Mouse (Mus musculus) left cerebral cortex, adult 2 months (tissue): Measurements from ENCODE around the gene Cldn22. TPM values are rescaled to one million over a fixed set of nuclear protein-coding genes. Genes with fewer than 3 reads are reported as not detected.

Source experiments
- DNase-seq, 2 experiments: peaks; one replicate each; pipeline ENCODE4 v3.0.0; 2021 to 2022; ENCODE audit warnings: low spot score in 2 of 2, mixed read lengths in 1 of 2; ENCODE audit errors: extremely low spot score in 1 of 2
- H3K27ac ChIP-seq: fragments of 200-600 bp; 2 replicates; pipeline ENCODE4 v1.8.1; 2022
- H3K4me3 ChIP-seq: fragments of 200-600 bp; 2 replicates; pipeline ENCODE4 v1.8.1; 2022
- CTCF ChIP-seq: fragments of 200-600 bp; IDR thresholded peaks from 2 replicates; pipeline ENCODE4 v1.8.1; 2022; ENCODE audit warnings: antibody characterized with exemption, mild to moderate bottlenecking, moderate library complexity
- intact Hi-C: fragments of 180-260 bp; cut with DNase I; formaldehyde crosslinking; loops from one replicate; pipeline ENCODE4 v1.15.1; 2025
- total RNA-seq, 2 experiments: library from RNA; stranded (reverse); gene quantifications; 2 replicates each; pipeline ENCODE4 v1.2.3; 2021

Gene Cldn22
- total RNA-seq, 2 experiments from 2014 or later, result 0.58 TPM; not detected in 1

- intact Hi-C loops, result loop anchor here (1.0 to 10.0 kb wide), 4 partner anchors 78 to 1832 kb away; partner anchors contain the start of gene Dctd
- TF ChIP-seq CTCF, result peak; percentile 99
- no peak overlapping the region for H3K27ac ChIP-seq
- peak in 1 of 2 experiments; percentile 52 for DNase-seq
- no peak overlapping the region for H3K4me3 ChIP-seq
These were observed 48.3 kb downstream of the Cldn22 start for GRCm38 (mm10) chr8:47872361-47873107.

GRCm38 (mm10) chr8:47874497-47875178 lies 50.4 kb downstream of the Cldn22 start:
- no peak for TF ChIP-seq CTCF
- intact Hi-C loops, result loop anchor here (5.0 to 10.0 kb wide), 2 partner anchors 223 to 1830 kb away; partner anchors contain the start of gene Dctd
- H3K4me3 ChIP-seq, result no peak overlapping the region
- DNase-seq, result no peak
- H3K27ac ChIP-seq, result no peak overlapping the region

Other genes starting within 250 kb of the Cldn22 start
- 10 to 100 TPM; 52.8 to 56.0 TPM for gene Ing2, start 148.9 kb upstream of the Cldn22 start, total RNA-seq
- 10 to 100 TPM; 19.5 to 21.2 TPM for gene Cdkn2aip, start 110.5 kb upstream of the Cldn22 start, total RNA-seq
- not detected for gene Cldn24, start 2.3 kb upstream of the Cldn22 start, total RNA-seq
- 10 to 100 TPM; 24.4 to 24.8 TPM for gene Wwc2, start 166.4 kb downstream of the Cldn22 start, total RNA-seq